Mouse (Mus musculus): ENCODE data around the gene Slc22a17.

Slc22a17 gene

DNA sequence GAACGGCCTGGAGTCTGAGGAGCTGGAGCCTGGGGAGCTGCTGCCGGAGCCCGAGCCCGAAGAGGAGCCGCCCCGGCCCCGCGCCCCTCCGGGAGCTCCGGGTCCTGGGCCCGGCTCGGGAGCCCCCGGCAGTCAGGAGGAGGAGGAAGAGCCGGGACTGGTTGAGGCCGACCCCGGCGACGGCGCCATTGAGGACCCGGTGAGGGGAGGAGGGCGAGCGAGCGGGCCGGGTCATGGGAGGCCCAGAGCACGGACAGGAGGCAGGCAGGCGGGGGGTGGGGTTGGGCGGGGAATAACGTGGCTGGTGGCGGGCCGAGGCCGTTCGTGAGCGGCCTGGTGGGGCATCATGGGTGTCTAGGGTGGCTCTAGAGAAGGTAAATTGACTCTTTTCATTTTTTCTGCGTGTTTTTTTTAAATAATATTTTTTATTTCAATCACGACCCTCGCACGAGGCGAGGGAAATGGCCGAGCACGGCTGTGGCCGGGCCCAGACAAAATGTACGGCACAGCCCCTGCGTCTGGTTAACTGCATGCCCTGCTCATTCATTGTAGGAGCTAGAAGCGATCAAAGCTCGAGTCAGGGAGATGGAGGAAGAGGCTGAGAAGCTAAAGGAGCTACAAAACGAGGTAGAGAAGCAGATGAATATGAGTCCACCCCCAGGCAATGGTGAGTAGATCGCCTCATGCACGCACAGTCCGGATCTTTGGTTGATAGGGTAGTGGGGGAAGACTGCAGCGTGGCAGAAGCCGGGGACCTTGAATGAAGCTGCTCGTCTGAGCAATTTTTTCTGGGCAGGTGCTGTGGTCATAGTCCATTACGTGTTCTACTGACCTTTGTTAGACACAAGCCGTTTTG lies 18.4 kb downstream of the Slc22a17 start:
- no peak for DNase-seq (ENCODE audit: low read depth)

DNA sequence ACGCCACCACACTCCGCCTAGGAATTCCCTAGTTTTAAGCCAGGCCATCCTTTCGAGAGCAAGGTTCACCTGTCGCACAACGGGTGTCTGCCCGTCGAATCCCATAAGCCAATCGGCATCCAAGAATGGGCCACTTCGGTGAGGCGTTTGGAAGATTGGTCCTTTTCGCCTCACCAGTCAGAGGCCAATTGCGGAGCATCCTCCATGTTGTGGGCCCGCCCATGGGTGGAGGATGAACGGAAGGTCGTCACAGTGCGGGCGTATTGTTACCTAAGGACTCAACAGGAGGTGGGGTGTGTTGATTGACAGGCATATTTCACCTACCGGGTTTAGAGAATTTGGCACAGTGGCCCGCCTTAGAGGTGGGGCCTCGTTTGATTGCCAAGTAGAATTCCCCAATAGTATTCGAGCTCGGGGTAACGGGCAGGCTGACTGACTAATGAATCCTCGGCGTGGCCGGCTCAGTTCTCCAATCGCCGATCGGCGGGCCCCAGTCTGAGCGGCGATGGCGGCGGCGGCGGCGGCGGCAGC lies 19.2 kb downstream of the Slc22a17 start:
- DNase-seq (ENCODE audit: low read depth), result peak; percentile 98

DNA sequence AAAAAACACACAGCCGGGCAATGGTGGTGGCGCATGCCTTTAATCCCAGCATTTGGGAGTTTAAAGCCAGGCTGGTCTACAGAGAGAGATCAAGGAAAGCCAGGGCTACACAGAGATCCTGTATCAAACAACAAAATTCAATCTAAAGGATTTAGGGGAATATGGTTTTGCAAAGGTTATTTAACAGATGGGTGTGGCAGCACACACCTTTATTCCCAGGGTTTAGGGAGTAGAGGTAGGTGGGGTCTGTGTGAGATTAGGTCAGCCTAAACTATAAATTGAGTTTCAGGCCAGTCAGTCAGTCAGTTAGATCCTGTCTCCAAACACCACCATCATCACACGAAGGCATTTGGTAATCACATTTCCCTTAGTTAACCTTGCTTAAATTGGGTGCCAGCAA lies 20.7 kb downstream of the Slc22a17 start, which contains the start of gene Pabpn1:
Pabpn1 (plus strand) TSS at position 301 of the 400 bp plus-strand sequence.
- DNase-seq (ENCODE audit: low read depth), result no peak

DNA sequence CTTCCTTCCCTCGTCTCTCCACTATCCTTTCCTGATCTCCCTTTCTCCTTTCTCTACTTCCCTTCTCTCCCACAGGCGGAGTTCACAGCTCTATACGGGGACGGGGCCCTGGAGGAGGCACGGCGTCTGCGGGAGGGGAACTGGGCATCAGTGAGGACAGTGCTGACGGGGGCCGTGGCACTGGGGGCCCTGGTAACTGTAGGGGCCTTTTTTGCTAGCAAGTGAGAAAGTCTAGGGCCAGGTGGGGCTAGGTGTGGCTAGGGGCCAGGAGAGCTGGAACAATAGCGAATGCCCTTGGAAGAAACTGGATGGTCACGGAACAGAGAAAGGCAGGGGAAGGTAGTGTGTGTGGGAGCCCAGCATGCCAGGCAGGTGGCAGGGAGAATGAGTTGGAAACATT lies 27.6 kb downstream of the Slc22a17 start:
- DNase-seq (ENCODE audit: low read depth), result no peak

DNA sequence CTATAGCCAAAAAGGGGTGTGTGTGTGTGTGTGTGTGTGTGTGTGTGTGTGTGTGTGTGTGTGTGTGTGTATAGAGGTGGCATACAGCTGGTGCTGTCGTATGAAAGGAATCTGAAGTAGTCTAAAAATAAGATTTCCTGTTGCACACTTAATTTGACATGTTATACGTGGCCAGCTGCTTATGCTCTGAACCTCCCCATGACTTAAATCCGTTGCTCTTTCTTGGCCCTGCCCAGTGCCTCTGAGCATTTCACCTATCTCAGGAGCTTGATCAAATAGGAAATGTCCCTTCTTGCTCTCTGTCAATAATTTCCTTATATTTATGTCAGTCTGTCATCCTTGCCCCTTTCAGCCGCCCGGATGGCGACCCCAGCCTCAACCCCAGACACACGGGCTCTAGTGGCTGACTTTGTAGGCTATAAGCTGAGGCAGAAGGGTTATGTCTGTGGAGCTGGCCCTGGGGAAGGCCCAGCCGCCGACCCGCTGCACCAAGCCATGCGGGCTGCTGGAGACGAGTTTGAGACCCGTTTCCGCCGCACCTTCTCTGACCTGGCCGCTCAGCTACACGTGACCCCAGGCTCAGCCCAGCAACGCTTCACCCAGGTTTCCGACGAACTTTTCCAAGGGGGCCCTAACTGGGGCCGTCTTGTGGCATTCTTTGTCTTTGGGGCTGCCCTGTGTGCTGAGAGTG lies 28.8 kb downstream of the Slc22a17 start:
- no peak for DNase-seq (ENCODE audit: low read depth)

DNA sequence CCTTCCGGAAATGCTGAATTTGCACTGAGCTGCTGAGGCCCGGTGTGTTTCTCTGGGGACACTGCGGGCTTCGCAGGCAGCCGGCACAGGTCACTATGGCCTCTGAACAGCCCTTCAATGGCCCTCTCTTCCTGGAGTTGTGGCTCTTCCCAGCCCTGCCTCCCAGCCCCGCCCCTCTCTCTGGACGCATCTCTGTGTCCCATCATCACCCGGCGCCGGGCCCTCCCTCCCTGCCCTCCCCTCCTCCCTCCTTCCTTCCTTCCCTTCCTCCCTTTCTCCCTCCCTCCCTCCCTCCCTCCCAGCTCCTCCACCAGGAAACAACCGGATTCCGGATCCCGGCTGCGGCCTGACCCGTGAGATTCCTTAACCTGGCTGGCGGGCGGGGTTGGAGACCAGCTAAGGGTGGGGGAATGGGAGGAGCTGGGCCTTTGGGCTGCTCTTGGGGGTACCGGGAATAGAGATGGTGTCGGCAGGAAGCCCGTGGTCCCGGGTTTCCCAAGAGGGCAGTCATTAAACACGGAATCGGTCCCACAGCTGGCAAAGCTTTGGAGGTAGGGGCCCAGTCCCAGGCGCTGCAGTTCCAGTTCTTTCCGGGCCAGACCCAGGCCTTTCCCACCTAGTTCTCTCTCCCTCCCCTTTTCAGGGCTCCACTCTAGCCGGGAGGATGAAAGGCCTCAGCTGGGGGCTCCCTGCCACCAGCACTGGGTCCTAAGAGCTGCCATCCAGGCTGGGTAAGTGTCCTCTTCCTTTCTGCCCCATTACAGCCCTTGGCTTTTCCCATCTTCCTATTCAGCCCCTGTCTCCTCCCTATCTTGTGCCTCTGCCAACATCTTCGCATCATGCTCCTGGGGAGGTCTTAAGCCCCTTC lies 29.5 kb downstream of the Slc22a17 start, which contains the start of the genes Bcl2l2 and Gm20521:
Bcl2l2 (plus strand) TSS at position 224 of the 868 bp plus-strand sequence.
Gm20521 (plus strand) TSS at position 288 of the 868 bp plus-strand sequence.
- DNase-seq (ENCODE audit: low read depth), result no peak

DNA sequence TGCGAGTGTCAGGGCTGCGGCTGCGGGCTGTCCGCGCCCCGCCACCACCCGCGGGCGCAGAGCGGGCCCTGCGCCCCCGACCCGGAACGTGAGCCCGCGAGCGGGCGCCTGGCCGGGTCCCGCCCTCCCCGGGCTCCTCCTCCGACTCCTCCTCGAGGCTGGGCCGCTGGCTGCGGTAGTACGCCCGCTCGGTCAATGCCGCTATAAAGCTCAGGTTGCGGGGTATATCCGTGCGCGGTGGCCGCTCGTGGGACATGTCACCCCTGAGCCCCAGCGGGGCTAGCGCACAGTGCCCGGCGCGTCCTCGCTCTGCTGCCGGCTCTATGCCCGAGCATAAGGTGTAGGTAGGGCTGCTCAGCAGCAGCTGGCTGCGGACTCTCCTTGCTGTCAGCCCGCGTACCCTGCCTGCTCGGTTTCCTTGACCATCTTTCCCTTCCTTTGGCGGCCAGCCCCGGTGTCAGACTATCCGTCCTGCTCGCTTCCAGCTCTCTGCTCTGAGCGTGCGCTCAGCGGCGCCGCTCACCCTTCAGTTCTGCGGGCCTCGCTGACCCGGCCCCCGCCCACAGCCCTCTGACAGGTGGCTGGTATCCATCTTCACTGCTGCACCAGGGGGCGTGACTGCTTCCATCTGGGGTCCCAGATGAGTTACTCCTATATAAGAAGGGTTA lies 35.8 kb downstream of the Slc22a17 start, which contains the start of gene Ppp1r3e:
Ppp1r3e (minus strand) TSS at position 503 of the 668 bp plus-strand sequence.
- DNase-seq (ENCODE audit: low read depth), result no peak

DNA sequence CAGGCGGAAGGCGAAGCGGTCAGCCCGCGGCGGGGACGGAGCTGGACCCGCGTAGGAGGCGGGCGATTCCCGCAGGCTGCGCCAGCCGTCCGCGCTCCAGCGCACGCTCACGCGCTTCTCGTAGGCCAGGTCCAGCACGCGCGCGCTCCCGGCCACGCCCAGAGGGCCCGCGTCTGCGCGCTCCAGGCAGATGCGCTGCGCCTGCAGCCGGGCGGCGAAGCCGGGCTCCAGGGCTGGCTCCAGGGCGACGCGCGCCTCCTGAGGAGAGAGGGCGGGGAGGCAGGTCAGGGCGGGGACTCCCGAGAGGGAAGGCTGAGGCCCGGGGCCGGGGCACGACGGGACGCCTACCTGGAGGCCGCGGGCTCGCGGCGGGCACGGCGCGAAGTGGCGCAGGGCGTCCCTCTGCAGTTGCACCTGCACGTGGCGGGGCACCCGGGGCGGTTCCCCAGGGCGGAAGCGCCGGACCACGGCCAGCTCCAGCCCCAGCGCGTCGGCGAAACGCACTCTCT lies 36.3 kb downstream of the Slc22a17 start:
- no peak for DNase-seq (ENCODE audit: low read depth)

DNA sequence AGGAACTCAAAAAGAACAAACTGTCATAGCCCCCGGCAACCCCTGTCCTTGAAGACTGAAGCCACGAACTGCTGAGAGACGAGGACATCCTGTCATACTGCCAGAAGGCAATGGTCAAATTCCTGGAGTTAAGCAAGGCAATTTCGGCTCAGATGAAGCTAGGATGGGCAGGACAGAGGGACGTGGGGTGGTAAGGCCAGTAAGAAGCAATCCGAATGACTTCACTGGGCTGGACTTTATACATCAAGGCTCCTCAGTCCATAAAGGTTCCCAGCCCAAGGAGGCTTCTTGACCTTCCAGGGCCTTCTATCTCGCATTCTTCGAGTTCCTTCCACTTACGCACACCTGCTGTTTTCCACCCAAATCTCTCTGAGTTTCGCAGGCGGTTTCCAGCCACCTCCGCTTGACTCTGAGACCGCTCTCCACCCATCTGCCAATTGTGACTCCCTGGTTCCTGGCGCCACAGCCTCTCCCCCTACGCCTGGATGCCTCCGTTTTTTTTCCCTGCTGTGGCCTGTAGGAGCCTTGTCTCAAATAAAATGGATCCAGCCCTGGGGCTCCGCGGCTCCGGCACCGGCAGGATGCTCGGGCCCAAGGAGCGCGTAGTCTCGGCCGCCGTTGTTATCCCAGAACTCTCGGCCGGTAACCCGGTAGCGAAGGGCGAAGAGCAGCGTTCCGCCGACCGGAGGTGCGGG lies 36.9 kb downstream of the Slc22a17 start:
- no peak for DNase-seq (ENCODE audit: low read depth)

DNA sequence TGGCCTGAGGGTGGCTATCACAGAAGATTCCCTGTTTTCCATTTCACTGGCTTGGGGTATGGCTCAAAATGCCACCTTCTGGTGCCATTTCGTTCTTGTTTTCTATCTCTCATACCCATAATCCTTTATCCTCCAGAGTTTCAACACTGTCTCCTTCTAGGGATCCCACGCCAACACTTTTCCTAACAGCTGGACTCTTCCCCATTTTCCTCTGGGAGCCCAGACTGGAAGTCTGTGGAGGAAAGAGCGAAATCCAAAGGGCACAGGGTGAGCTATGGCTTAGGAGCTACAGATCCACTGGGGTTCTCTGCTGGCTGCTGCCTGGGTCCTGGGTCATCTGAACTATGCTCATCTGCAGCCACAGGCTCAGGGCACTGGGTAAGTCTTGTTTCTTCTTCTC lies 38.8 kb downstream of the Slc22a17 start:
- DNase-seq (ENCODE audit: low read depth), result no peak

DNA sequence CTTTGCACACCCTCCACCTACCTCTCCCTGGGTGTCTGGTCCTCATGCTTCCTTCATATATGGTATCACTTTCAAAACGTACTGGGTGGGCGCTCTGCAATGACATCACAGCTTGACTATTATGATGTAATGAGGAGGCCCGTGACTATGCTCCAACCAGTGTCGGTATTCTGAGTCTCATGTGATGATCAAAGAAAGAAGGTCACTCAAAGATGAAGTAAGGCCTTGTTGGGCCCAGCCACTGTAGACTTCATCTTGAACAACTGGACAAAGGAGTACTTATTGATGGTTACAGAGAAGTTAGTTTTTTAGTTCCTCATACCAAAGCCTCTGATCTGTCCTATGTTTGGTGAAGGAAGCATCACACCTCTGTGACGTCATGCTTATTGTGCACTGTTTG lies 42.1 kb downstream of the Slc22a17 start, which contains the start of gene Homez:
Homez (minus strand) TSS at position 101 of the 400 bp plus-strand sequence.
- no peak for DNase-seq (ENCODE audit: low read depth)

DNA sequence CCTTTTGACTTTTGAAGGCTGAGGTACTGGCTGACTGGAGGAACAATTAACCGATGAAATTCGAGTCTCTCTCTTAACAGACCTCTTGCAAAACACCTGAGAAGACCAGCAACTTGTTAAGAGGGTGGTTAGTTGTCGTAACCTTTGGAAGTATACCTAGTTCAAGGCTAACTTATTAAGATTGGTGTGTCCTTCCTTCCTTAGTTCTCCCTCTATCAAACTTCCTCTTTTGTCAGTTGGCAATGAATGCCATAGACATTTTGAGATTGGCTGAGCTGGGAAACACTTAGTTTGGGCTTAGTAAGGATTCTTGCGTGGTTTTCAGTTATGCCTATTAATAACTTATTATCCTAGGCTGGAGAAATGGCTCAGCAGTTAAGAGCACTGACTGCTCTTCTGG lies 44.9 kb downstream of the Slc22a17 start:
- DNase-seq (ENCODE audit: low read depth), result no peak

DNA sequence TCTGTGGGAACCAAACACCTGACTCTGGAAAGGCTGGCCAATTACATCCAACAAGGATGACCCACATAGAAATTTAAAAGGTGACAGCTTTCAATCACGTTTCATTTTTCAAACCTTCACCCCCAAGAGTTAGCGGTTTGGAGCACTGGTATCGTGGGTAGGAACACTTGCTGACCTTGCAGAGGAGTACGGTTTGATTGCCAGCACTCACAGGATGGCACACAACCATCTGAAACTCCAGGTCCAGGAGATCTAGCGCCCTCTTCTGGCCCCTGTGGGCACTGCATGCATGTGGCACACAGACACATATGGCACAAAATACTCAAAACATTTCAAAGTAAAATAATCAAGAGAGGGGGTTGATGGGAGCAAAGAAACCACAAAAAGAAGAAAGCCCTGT lies 46.0 kb downstream of the Slc22a17 start:
- no peak for DNase-seq (ENCODE audit: low read depth)

DNA sequence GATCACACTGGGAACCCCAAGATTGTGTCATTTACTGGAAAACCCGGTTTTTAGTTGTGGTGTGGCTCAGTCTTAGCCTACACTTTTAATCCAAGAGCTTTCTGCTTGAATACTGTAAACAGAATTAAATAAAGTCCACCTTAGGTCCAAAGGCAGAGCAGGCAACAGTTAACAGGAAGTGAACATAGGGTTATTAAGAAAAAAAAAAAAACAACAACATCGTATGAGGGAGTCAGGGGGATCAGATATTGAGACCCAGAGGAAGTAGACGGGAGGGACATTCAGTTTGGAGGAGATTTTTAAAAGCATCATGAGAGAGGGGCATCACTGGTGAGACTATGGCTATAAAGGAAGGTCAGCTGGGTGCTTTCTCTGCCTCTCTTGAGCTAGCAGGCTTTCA lies 46.7 kb downstream of the Slc22a17 start:
- DNase-seq (ENCODE audit: low read depth), result no peak

DNA sequence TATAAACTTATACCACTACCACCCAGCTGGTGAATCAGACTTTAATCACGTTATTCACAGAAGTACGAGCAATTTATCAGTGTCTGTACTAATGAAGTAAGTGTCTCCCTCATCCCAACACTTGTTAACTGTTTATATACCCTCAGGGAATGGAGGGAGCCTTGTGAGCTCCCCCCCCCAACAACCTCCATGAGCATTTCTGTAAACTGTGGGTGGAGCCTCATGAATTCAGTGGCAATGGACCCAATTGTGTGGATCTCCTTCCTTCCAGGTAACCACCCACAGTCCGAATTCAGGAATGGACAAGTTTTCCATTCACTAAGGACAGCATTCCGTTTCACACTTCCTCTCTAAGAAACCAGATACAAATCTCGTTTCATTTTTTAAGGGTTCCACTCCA lies 47.3 kb downstream of the Slc22a17 start:
- no peak for DNase-seq (ENCODE audit: low read depth)

DNA sequence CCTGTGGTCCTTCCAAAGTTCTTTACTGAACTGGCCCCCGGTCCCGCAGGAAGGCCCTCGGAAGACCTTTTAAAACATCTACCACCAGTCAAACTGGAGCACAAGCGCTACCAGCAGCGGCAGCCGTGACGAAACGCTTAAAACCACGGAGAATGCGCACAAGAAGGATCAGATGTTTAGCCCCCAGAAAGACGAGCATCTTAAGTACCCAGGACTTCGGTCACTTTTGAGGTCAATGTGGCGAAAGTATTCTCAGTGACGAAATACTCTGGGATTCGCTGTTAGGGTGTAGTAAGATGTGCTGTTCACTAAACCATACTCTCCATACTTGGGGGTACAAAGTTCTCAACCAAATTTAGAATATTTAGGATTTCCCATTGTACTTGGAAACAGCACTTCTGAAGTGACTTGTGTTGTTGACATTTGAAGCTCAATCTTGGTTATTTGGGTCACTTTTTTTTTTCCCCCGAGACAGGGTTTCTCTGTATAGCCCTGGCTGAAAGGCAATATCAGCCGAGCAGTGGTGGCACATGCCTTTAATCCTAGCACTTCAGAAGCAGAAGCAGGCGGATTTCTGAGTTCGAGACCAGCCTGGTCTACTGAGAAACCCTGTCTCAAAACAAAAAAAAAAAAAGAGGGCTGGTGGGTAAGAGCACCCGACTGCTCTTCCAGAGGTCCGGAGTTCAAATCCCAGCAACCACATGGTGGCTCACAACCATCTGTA lies 48.5 kb downstream of the Slc22a17 start:
- DNase-seq (ENCODE audit: low read depth), result no peak

DNA sequence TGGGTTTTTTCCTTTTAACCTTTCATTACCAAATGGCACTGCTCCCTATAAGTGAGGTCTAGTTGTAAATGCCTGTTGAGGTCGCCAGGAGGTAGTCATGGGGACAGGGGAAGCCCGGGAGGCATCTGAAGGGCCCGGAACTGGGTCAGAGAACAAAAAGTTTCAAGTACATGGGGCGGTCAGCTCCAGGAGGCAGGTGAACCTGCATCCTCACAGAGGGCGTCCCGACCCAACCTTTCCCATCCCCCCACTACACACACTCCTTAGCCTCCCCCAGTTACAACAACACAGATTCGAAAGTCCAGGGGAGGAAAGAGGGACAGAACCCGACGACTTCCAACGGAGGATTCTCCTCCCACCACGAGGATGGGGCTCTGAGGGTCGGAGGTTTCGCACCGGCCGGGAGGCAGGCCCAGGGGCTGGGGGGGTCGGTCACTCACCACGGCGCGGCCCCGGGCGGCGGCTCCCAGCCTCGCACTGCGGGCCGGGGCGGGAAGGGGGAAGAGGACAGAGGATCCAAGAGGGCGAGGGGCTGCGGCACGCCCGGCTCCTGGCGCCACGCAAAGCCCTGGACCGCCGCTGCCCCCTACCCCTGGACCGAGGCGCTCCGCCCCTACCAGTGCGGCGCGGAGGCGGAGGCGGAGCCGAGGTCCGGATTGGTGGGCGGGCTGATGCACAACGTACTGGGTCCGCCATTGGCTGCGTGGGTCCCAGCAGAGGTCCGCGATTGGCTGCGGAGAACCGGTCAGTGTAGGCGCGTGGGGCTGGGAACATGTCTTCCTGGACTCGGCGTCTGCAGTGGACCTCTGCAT lies 49.2 kb downstream of the Slc22a17 start:
- DNase-seq (ENCODE audit: low read depth), result peak; percentile 81

DNA sequence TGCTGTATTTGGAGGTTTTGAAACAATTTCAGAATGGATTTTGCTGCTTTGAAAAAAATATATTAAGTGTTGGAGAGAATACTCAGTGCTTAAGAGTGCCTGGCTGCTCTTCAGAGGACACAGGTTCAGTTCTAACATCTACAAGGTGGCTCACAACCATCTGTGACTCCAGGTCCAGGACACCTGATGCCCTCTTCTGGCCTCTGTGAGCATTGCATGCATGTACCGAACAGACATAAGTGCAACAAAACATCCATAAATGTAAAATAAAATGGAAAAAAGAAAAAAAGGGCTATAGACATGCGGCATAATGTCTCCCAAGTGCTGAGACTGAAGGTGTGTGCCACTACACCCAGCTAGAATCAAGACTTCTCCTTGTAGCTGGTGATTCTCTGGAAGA lies 52.4 kb downstream of the Slc22a17 start:
- DNase-seq (ENCODE audit: low read depth), result no peak

DNA sequence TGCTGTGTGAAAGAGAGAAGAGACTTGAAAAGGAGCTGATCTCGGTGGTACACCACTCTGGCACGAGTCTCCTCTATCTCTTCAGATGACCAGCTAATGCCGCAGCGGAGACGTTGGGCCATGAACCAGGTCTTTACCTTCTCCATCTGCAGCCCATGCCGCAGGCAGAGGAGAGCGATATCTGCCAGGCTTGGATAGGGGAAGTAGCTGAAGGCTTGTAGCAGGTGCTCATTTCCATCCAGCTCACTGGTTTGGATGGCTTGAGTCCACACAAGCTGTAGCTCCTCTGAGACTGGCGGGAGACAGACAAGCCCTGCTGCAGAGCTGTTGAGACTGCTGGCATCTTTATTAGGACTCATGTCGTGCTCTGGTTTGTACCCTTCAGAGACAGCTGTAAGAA lies 55.0 kb downstream of the Slc22a17 start:
- no peak for DNase-seq (ENCODE audit: low read depth)
